Mouse (Mus musculus): Measurements from ENCODE around the gene Elac2. TPM values are rescaled to one million over a fixed set of nuclear protein-coding genes. Genes with fewer than 3 reads are reported as not detected.
A peak's percentile ranks its signal among the peaks of the same experiment; 100 is the strongest.

The Elac2 gene
- polyA plus RNA-seq, 1 experiment from 2014 or later: 29.0 TPM

DNA sequence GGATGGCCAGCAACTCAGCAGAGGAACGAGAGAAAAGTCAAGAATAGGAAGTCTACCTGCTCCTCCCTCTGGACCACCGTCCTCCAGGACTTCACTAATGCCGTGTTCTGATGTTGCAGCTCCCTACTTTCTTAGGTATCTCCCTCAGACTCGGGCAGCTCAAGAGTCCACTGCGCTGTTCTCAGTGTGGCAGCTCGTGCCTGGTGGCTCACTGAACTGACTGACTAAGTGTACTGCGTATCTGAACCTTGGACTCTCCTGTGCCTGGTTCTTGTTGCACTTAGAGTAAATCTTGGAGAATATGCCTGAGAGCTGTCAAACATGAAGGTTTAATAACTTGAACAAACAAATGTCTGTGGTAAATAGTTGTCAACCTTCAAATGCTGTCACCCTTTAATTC lies 53.4 kb downstream of the Elac2 start:
- Histone ChIP-seq H3K36me3 (ENCODE audit: control insufficient read depth, insufficient read depth, low read length) (no peaks in the 10 kb centered on the region), H3K4me2 (replicated peaks; ENCODE audit: low read depth, low read length) (no peak overlapping the region), H3K27me3 (ENCODE audit: control insufficient read depth, insufficient read depth, low read length) (no peaks in the 10 kb centered on the region), H3K9me3 (ENCODE audit: control insufficient read depth, low read length) (no peaks in the 10 kb centered on the region), H3K4me3 (ENCODE audit: low read depth, low read length) (no peak overlapping the region), H3K4me1 (replicated peaks; ENCODE audit: control insufficient read depth, insufficient read depth, low read length) (no peaks in the 10 kb centered on the region), H3K27ac (ENCODE audit: low read depth, low read length) (no peak overlapping the region), H3K9ac (ENCODE audit: low read depth, low read length) (no peak overlapping the region)
- 94% methylated on average over 7 of the region's 7 CpGs for WGBS
- no peak for ATAC-seq (ENCODE audit: low FRiP score)
- no peak for DNase-seq (ENCODE audit: low spot score)

DNA sequence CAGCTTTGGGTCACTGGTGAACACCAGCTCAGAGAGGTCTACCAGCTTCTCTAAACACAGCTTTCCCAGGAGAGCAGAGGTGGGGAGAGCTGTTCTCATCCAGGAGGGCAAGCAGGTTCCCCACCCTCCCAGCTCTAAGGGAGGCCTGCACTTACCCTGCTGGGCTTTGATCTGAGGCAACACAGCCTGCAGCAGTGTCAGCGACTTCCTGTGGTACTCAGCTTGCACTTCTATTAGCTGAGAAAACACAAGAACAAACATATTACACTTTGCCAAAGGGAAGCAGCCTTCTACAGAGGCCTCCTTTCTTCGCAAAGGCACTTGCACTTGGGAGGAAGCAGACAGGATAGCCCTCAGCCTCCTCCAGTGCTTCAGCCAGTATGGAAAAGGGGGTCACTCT lies 60.2 kb downstream of the Elac2 start:
- DNase-seq (ENCODE audit: low spot score) (no peak), ATAC-seq (ENCODE audit: low FRiP score) (no peak)
- H3K9ac ChIP-seq (ENCODE audit: low read depth, low read length): no peak overlapping the region
- no peaks in the 10 kb centered on the region for H3K36me3 ChIP-seq (ENCODE audit: control insufficient read depth, insufficient read depth, low read length)
- WGBS: 64% methylated on average over 2 of the region's 2 CpGs
- no peaks in the 10 kb centered on the region; the same call in 1 of the 2 replicates for H3K4me1 ChIP-seq (replicated peaks; ENCODE audit: control insufficient read depth, insufficient read depth, low read length)
- H3K4me3 ChIP-seq (ENCODE audit: low read depth, low read length): no peak overlapping the region
- H3K4me2 ChIP-seq (replicated peaks; ENCODE audit: low read depth, low read length): no peak overlapping the region
- H3K9me3 ChIP-seq (ENCODE audit: control insufficient read depth, low read length): no peaks in the 10 kb centered on the region
- H3K27me3 ChIP-seq (ENCODE audit: control insufficient read depth, insufficient read depth, low read length): no peaks in the 10 kb centered on the region
- no peak overlapping the region for H3K27ac ChIP-seq (ENCODE audit: low read depth, low read length)

DNA sequence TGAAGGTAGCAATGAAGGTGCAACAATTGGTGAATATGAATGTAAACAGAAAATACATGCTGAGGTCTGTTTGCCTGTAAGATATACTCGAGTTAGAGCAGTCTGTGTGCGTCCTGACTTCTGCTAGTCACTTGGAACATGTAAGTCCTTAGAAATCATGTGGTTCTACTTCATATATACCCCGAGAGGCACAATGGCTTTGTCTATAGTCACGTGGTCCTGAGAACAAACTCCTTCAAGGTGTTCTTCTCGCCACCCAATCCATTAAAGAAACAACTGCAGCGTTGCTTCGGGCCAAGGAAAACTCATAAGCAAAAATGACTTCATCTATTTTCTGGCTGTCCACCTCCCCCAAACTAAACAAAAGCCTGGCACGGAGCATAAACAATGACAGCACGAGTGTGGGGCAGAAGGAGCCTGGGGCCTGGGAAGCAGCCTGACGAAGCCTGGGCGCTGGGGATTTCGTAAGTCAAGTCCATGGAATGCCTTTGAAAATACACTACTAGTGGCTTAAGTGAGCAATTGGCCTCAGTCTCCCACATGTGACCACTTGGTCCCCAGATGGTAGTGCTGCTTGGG lies 60.8 kb downstream of the Elac2 start:
- DNase-seq (ENCODE audit: low spot score): peak; percentile 10
- Histone ChIP-seq H3K27ac (ENCODE audit: low read depth, low read length) (no peak overlapping the region), H3K4me3 (ENCODE audit: low read depth, low read length) (no peak overlapping the region), H3K27me3 (ENCODE audit: control insufficient read depth, insufficient read depth, low read length) (no peaks in the 10 kb centered on the region), H3K36me3 (ENCODE audit: control insufficient read depth, insufficient read depth, low read length) (no peaks in the 10 kb centered on the region), H3K9me3 (ENCODE audit: control insufficient read depth, low read length) (no peaks in the 10 kb centered on the region), H3K4me1 (replicated peaks; ENCODE audit: control insufficient read depth, insufficient read depth, low read length) (no peaks in the 10 kb centered on the region; the same call in 1 of the 2 replicates), H3K4me2 (replicated peaks; ENCODE audit: low read depth, low read length) (no peak overlapping the region), H3K9ac (ENCODE audit: low read depth, low read length) (no peak overlapping the region)
- no peak for ATAC-seq (ENCODE audit: low FRiP score)
- 52% methylated on average over 12 of the region's 12 CpGs for WGBS

DNA sequence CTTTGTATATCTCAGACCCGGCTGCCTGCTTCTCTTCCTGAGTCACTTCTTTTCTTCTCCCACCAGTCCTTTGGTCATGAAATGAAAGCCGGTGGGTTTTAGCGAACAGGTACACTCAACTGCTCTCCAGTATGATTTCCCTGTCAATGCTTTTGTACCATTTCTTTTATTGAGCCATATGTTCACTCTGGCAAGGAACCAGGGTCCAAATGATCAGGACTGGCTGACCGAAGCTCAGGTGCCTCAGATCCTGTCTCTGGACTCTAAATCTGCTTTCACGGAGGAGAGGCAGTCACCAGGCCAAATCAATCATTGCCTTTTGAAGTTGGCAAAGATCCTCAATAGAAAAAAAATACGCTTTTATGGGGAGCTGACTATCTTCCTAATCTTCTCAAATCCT lies 61.7 kb downstream of the Elac2 start:
- Histone ChIP-seq H3K36me3 (ENCODE audit: control insufficient read depth, insufficient read depth, low read length) (no peaks in the 10 kb centered on the region), H3K4me1 (replicated peaks; ENCODE audit: control insufficient read depth, insufficient read depth, low read length) (no peaks in the 10 kb centered on the region; the same call in 1 of the 2 replicates), H3K9ac (ENCODE audit: low read depth, low read length) (no peak overlapping the region), H3K27ac (ENCODE audit: low read depth, low read length) (no peak overlapping the region), H3K4me2 (replicated peaks; ENCODE audit: low read depth, low read length) (no peak overlapping the region), H3K9me3 (ENCODE audit: control insufficient read depth, low read length) (no peaks in the 10 kb centered on the region), H3K4me3 (ENCODE audit: low read depth, low read length) (no peak overlapping the region), H3K27me3 (ENCODE audit: control insufficient read depth, insufficient read depth, low read length) (no peaks in the 10 kb centered on the region)
- no peak for ATAC-seq (ENCODE audit: low FRiP score)
- WGBS: 90% methylated on average over 6 of the region's 6 CpGs
- no peak for DNase-seq (ENCODE audit: low spot score)

DNA sequence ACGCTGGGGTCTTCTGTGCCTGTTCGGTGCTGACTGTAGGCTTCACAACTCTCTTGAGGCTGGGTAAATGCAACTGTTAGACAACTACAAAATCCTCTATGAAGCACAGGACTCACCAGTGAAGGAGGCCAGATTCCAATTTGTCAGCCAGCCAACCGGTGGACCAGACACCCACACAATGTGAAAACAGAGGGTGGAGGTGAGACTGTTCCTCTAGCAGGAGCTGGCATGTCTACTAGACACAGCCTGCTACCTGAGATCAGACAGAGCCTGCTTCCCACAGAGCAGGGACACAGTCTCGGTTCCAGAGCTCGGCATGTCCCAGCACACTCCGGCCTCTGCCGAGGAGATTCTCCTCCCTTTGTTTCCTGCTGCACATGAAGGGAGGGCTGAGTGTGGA lies 70.3 kb downstream of the Elac2 start:
- Histone ChIP-seq H3K4me2 (replicated peaks; ENCODE audit: low read depth, low read length) (no peak overlapping the region), H3K9ac (ENCODE audit: low read depth, low read length) (no peak overlapping the region), H3K4me3 (ENCODE audit: low read depth, low read length) (no peak overlapping the region), H3K27ac (ENCODE audit: low read depth, low read length) (no peak overlapping the region), H3K36me3 (ENCODE audit: control insufficient read depth, insufficient read depth, low read length) (no peaks in the 10 kb centered on the region), H3K9me3 (ENCODE audit: control insufficient read depth, low read length) (no peaks in the 10 kb centered on the region), H3K27me3 (ENCODE audit: control insufficient read depth, insufficient read depth, low read length) (no peaks in the 10 kb centered on the region), H3K4me1 (replicated peaks; ENCODE audit: control insufficient read depth, insufficient read depth, low read length) (no peaks in the 10 kb centered on the region)
- ATAC-seq (ENCODE audit: low FRiP score) (no peak), DNase-seq (ENCODE audit: low spot score) (no peak)
- 82% methylated on average over 7 of the region's 7 CpGs for WGBS

DNA sequence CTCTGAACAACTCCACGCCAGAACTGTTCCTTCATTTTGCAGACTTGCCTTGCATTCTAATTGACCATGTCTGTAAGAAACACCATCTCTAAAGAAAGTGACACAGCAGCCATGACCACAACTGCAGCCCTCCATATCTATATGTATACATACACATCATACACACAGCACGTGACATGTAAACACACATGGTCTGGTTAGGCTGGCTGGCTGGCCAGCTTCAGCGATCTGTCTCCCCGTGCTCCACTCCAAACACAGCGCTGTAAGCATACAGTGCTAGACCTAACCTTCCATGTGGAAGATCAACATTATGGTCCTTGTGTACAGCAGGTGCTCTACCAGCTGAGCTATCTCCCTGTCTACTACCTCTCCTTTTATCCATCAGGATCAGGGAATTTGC lies 72.0 kb downstream of the Elac2 start:
- Histone ChIP-seq H3K9me3 (ENCODE audit: control insufficient read depth, low read length) (no peaks in the 10 kb centered on the region), H3K9ac (ENCODE audit: low read depth, low read length) (no peak overlapping the region), H3K36me3 (ENCODE audit: control insufficient read depth, insufficient read depth, low read length) (no peaks in the 10 kb centered on the region), H3K4me3 (ENCODE audit: low read depth, low read length) (no peak overlapping the region), H3K4me2 (replicated peaks; ENCODE audit: low read depth, low read length) (no peak overlapping the region), H3K27ac (ENCODE audit: low read depth, low read length) (no peak overlapping the region), H3K27me3 (ENCODE audit: control insufficient read depth, insufficient read depth, low read length) (no peaks in the 10 kb centered on the region), H3K4me1 (replicated peaks; ENCODE audit: control insufficient read depth, insufficient read depth, low read length) (no peaks in the 10 kb centered on the region)
- ATAC-seq (ENCODE audit: low FRiP score) (no peak), DNase-seq (ENCODE audit: low spot score) (no peak)
- WGBS: 91% methylated on average over 5 of the region's 5 CpGs

Other genes starting within 250 kb of the Elac2 start
- gene 1700086D15Rik, start 180.9 kb downstream of the Elac2 start, polyA plus RNA-seq (2014; fragmentation: Nextera tagmentation; extraction: Ambion mirVana): 0.18 TPM in 1 of 2 replicates, not detected in the other
- 4.4 and 4.9 TPM in 2 replicates for gene Arhgap44, start 183.9 kb downstream of the Elac2 start, polyA plus RNA-seq (2014; fragmentation: Nextera tagmentation; extraction: Ambion mirVana)